Mouse (Mus musculus): ENCODE data around the gene Vmn1r226. TPM values are rescaled to one million over a fixed set of nuclear protein-coding genes. Genes with fewer than 3 reads are reported as not detected.

Vmn1r226 gene
- total RNA-seq (2015): not detected in 2 replicates
- not detected in 2 replicates for total RNA-seq (2017)

- ATAC-seq (ENCODE audit: poor library complexity, severe bottlenecking): no peak
Observed at GRCm38 (mm10) chr17:20682543-20682942, at the start of gene Vmn1r226. Vmn1r226 (plus strand) TSS chr17:20682843.

- no peak for ATAC-seq (ENCODE audit: poor library complexity, severe bottlenecking)
Observed at GRCm38 (mm10) chr17:20729543-20729942, 46.9 kb downstream of the Vmn1r226 start, which contains the start of gene Vmn1r227. Vmn1r227 (plus strand) TSS chr17:20729843.

Other genes with a start within 250 kb of the Vmn1r226 start
- not detected in 2 replicates for gene Vmn2r108, start 201.5 kb upstream of the Vmn1r226 start, total RNA-seq (2015)
- not detected in 2 replicates for gene Vmn2r108, start 201.5 kb upstream of the Vmn1r226 start, total RNA-seq (2017)
- gene Vmn1r225, start 184.7 kb upstream of the Vmn1r226 start, total RNA-seq (2015): not detected in 2 replicates
- not detected in 2 replicates for gene Vmn1r225, start 184.7 kb upstream of the Vmn1r226 start, total RNA-seq (2017)
- not detected in 2 replicates for gene Vmn2r109, start 118.1 kb upstream of the Vmn1r226 start, total RNA-seq (2015)
- gene Vmn2r109, start 118.1 kb upstream of the Vmn1r226 start, total RNA-seq (2017): not detected in 2 replicates
- gene Vmn2r110, start 86.4 kb upstream of the Vmn1r226 start, total RNA-seq (2015): not detected in 2 replicates
- gene Vmn2r110, start 86.4 kb upstream of the Vmn1r226 start, total RNA-seq (2017): not detected in 2 replicates
- not detected in 2 replicates for gene Fpr-rs3, start 58.0 kb upstream of the Vmn1r226 start, total RNA-seq (2015)
- gene Fpr-rs3, start 58.0 kb upstream of the Vmn1r226 start, total RNA-seq (2017): not detected in 2 replicates
- gene Vmn1r227, start 47.0 kb downstream of the Vmn1r226 start, total RNA-seq (2015): not detected in 2 replicates
- gene Vmn1r227, start 47.0 kb downstream of the Vmn1r226 start, total RNA-seq (2017): not detected in 2 replicates
- not detected in 2 replicates for gene Vmn1r228, start 103.3 kb downstream of the Vmn1r226 start, total RNA-seq (2015)
- gene Vmn1r228, start 103.3 kb downstream of the Vmn1r226 start, total RNA-seq (2017): not detected in 2 replicates
- gene Vmn1r229, start 128.7 kb downstream of the Vmn1r226 start, total RNA-seq (2015): not detected in 2 replicates
- not detected in 2 replicates for gene Vmn1r229, start 128.7 kb downstream of the Vmn1r226 start, total RNA-seq (2017)
- gene Vmn1r230, start 157.6 kb downstream of the Vmn1r226 start, total RNA-seq (2015): not detected in 2 replicates
- not detected in 2 replicates for gene Vmn1r230, start 157.6 kb downstream of the Vmn1r226 start, total RNA-seq (2017)
- gene Vmn1r231, start 222.2 kb downstream of the Vmn1r226 start, total RNA-seq (2015): not detected in 2 replicates
- not detected in 2 replicates for gene Vmn1r231, start 222.2 kb downstream of the Vmn1r226 start, total RNA-seq (2017)
- not detected in 2 replicates for gene Vmn1r232, start 236.9 kb downstream of the Vmn1r226 start, total RNA-seq (2015)
- gene Vmn1r232, start 236.9 kb downstream of the Vmn1r226 start, total RNA-seq (2017): not detected in 2 replicates